Mouse (Mus musculus): ENCODE results near the gene Zfp219.

- no peak for TF ChIP-seq EP300 (IDR thresholded peaks at IDR 0.05; ENCODE audit: low read depth)
- TF ChIP-seq CTCF (IDR thresholded peaks at IDR 0.05; ENCODE audit: low read depth): no peak
Observed at GRCm38 (mm10) chr14:51986153-51986505, 34.4 kb downstream of the Zfp219 start.

Measured in heart, postnatal 0 days (tissue).